Mouse (Mus musculus) gastrocnemius, postnatal 4 days (tissue): ENCODE measurements around the gene Col2a1. TPM values are rescaled to one million over a fixed set of nuclear protein-coding genes. Genes with fewer than 3 reads are reported as not detected.

Experiments
- DNase-seq, 2 experiments: peaks; one replicate each; pipeline ENCODE4 v3.0.0; 2021 to 2022; ENCODE audit warnings: low spot score in 2 of 2, mixed read lengths in 2 of 2
- total RNA-seq, 2 experiments: library from RNA; stranded (reverse); gene quantifications; 2 replicates each; pipeline ENCODE4 v1.2.3; 2021

The Col2a1 gene
- total RNA-seq, 2 experiments from 2014 or later, result 20.0 to 36.3 TPM

- DNase-seq, result no peak
Observed at GRCm38 (mm10) chr15:98004740-98005159, 255 bp upstream of the Col2a1 start.

- DNase-seq, result peak in 1 of 2 experiments; percentile 58
Observed at GRCm38 (mm10) chr15:98002991-98003821, 1.3 kb downstream of the Col2a1 start.

- no peak for DNase-seq
Observed at GRCm38 (mm10) chr15:98002113-98002990, 2.1 kb downstream of the Col2a1 start.

- peak in 1 of 2 experiments; percentile 56 for DNase-seq
Observed at GRCm38 (mm10) chr15:98001321-98002112, 3.0 kb downstream of the Col2a1 start.

GRCm38 (mm10) chr15:97999991-98000390, 4.5 kb downstream of the Col2a1 start:
- no peak for DNase-seq

GRCm38 (mm10) chr15:97999546-97999945, 4.9 kb downstream of the Col2a1 start:
- no peak for DNase-seq

- DNase-seq, result no peak
Observed at GRCm38 (mm10) chr15:97996716-97997256, 7.7 kb downstream of the Col2a1 start.

- peak; percentile 46 to 82 for DNase-seq
Observed at GRCm38 (mm10) chr15:97992712-97993286, 11.7 kb downstream of the Col2a1 start.

- peak in 1 of 2 experiments; percentile 46 for DNase-seq
Observed at GRCm38 (mm10) chr15:97992027-97992711, 12.3 kb downstream of the Col2a1 start.

GRCm38 (mm10) chr15:97991285-97991895, 13.1 kb downstream of the Col2a1 start:
- no peak for DNase-seq

GRCm38 (mm10) chr15:97990721-97991120, 13.8 kb downstream of the Col2a1 start:
- DNase-seq, result no peak

GRCm38 (mm10) chr15:97990124-97990523, 14.4 kb downstream of the Col2a1 start:
- no peak for DNase-seq

GRCm38 (mm10) chr15:97989544-97989943, 15.0 kb downstream of the Col2a1 start:
- DNase-seq, result no peak

- no peak for DNase-seq
Observed at GRCm38 (mm10) chr15:97981560-97981959, 22.9 kb downstream of the Col2a1 start.

- DNase-seq, result no peak
Observed at GRCm38 (mm10) chr15:97973248-97974005, 31.1 kb downstream of the Col2a1 start.

- no peak for DNase-seq
Observed at GRCm38 (mm10) chr15:97972580-97972979, 31.9 kb downstream of the Col2a1 start.

GRCm38 (mm10) chr15:97970299-97970698, 34.2 kb downstream of the Col2a1 start:
- no peak for DNase-seq

GRCm38 (mm10) chr15:97965311-97966045, 39.0 kb downstream of the Col2a1 start:
- DNase-seq, result no peak
